Mouse (Mus musculus) mouse embryonic stem cell (cell line): ENCODE results near the gene Sncg.

Experiments used
- in situ Hi-C, 2 experiments: fragments of 300-500 bp; cut with MboI; formaldehyde crosslinking; loops; 1 replicate in 1 of 2; 3 replicates in 1 of 2; pipeline ENCODE4 v1.14.3; 2019 to 2020; ENCODE audit warnings: low sequenced_read_pairs in 2 of 2, low pct_unique_long_range_greater_than_20kb in 1 of 2, mixed read lengths in 1 of 2; ENCODE audit not compliant: unreplicated experiment in 1 of 2

Sncg gene

GRCm38 (mm10) chr14:34374577-34374976 lies at the start of gene Sncg:
TSS of gene Sncg (minus strand) at chr14:34374789.
- in situ Hi-C loops, result no loop called here

- in situ Hi-C loops, result loop anchor here in 1 of 2 experiments (25.0 kb wide), 1 partner anchor 309 kb away; the partner anchor contains the start of gene A630023A22Rik
Observed at GRCm38 (mm10) chr14:34421078-34421477, 46.5 kb upstream of the Sncg start.

DNA sequence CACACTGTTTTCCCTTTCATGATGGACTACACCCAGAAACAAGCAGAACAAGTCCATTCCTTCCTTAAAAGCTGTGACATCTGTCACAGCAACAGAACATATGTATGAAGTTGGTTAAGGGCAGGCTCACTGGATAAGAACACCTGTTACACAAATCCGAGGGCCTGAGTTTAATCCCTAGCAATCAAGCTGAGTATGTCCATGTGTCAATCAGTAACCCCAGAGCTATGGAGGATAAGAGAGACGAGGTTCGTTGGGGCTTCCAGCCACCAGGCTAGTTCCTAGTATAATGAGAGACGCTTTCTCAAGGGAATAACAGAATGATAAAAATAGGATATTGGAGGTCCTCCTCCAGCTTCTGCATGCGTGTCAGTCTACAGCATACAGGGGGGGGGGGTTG lies 42.9 kb upstream of the Sncg start:
- in situ Hi-C loops, result loop anchor here in 1 of 2 experiments (25.0 kb wide), 1 partner anchor 305 kb away; the partner anchor contains the start of gene A630023A22Rik

- in situ Hi-C loops, result loop anchor here in 1 of 2 experiments (25.0 kb wide), 1 partner anchor 305 kb away; the partner anchor contains the start of gene A630023A22Rik
Observed at GRCm38 (mm10) chr14:34416946-34417345, 42.4 kb upstream of the Sncg start.

DNA sequence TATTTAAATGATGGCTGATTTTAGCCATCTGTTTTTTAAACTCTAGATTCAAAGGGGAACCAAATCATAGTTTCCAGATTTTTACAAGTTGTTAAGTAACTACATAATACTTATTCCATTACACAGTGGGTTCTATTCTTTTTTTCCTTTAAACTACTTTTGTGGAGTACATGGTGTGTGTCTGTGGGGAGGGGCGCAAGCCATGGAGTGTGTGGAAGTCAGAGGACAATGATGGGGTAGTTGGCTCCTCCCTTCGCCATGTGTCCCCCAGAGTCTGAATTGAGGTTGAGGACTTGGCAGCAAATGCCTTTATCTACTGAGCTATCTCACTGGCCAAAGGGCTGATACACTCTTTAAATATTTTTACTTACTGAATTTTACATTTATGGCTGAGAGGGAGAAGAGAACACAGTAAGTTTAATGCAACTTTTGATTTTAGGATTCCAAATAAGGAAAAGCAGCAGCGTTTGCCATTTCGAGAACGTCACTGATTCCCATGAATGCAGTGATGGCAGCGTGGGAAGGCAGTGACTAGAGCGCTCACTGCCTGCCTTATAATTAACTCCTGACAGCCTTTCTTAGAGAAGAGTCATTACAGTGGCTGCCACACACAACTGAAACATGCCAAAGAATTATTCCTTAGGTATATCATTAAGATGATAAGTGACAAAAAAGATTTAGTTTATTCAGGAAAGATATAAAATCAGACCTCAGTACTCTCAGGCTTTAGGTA lies 37.7 kb upstream of the Sncg start:
- in situ Hi-C loops, result loop anchor here in 1 of 2 experiments (25.0 kb wide), 1 partner anchor 300 kb away; the partner anchor contains the start of gene A630023A22Rik

GRCm38 (mm10) chr14:34410716-34411115 lies 36.1 kb upstream of the Sncg start:
- in situ Hi-C loops, result loop anchor here in 1 of 2 experiments (25.0 kb wide), 1 partner anchor 298 kb away; the partner anchor contains the start of gene A630023A22Rik

DNA sequence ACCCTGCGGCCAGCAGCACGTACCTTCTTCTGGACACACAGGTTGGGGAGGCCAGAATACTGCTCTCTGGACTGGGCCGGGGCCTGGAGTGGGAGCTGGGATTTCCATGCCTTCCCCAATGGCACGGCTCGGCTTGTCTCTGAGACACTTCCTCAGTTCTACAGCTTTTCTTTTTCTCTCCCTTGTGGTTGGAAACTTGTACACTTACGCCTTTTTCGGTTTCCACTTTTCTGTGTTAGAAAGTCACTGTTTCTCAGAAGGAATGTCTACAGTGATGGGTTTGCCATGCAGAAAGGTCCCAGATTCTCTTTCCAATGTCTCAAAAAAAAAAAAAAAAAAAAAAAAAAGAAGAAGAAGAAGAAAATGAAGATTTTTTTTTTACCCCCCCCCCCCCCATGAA lies 28.8 kb upstream of the Sncg start:
- in situ Hi-C loops, result loop anchor here (10.0 to 25.0 kb wide), 2 partner anchors 291 to 299 kb away; partner anchors contain the start of gene A630023A22Rik (in 2 of the 2)

- in situ Hi-C loops, result loop anchor here (10.0 to 25.0 kb wide), 2 partner anchors 291 to 298 kb away; partner anchors contain the start of gene A630023A22Rik (in 2 of the 2)
Observed at GRCm38 (mm10) chr14:34402871-34403270, 28.3 kb upstream of the Sncg start.

DNA sequence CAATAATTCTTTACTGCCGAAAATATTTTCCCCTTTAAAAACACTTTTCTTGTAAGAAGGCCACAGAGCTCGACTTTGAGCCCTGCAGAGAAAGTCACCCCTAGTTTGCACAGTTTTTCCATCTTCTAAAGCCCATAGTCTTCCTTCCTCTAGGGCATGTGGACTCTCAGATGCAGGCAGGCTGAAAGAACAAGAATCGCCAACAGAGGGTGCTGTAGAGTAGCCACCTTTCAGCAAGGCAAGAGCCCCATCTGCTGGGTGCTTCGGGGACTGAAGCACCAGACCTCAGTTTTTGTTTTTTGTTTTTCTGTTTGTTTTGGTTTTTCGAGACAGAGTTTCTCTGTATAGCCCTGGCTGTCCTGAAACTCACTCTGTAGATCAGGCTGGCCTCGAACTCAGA lies 26.5 kb upstream of the Sncg start:
- in situ Hi-C loops, result loop anchor here (10.0 to 25.0 kb wide), 2 partner anchors 289 to 296 kb away; partner anchors contain the start of gene A630023A22Rik (in 2 of the 2)

DNA sequence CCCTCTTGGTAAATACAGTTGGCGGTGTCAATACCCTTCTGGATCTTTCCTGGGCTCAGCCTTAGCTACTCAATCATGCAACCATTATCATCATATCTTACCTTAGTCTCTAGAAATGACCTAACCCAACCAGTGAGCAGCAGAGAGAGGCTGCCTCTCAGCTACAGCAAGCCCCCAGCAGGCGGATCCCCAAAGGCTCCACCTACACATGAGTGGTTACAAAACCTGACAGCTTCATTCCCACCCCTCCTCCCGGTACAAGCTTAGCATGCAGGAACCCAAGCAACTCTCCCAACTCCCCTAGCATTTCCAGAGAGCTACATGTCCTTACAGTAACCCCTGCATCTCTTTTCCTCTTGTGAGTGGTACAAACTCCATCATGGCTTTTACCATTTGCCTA lies 25.4 kb upstream of the Sncg start:
- in situ Hi-C loops, result loop anchor here (10.0 to 25.0 kb wide), 2 partner anchors 288 to 295 kb away; partner anchors contain the start of gene A630023A22Rik (in 2 of the 2)

DNA sequence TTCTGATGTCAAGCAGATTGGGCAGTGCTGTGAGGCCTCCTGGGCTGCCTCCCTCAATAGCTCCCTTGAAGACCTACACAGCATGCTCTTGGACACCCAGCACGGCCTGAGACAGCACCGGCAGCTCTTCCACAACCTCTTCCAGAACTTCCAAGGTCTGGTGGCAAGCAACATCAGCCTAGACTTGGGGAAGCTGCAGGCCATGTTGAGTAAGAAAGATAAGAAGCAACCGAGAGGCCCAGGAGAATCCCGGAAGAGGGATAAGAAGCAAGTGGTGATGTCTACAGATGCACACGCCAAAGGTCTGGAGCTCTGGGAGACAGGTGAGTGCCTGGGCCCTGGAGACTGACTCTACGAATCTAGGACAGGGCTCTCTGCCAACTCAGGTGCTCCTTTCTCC lies 24.7 kb upstream of the Sncg start:
- in situ Hi-C loops, result loop anchor here in 1 of 2 experiments (10.0 kb wide), 1 partner anchor 164 kb away; no protein-coding TSS in a partner anchor

DNA sequence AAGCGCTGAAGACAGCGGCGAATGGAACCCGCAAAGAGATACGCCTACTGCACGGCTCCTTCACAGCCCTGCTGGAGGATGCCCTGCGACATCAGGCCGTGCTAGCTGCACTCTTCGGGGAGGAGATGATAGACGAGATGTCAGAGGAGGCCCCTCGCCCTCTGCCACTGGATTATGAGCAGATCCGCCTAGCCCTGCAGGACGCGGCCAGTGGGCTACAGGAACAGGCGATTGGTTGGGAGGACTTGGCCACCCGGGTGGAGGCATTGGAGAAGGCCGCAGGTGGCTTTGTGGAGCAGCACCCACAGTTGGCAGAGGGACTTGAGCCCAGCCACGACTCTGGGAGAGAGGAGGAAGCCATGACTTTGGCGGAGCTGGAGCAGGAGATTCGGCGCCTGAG lies 24.3 kb upstream of the Sncg start:
- in situ Hi-C loops, result loop anchor here in 1 of 2 experiments (10.0 kb wide), 1 partner anchor 164 kb away; no protein-coding TSS in a partner anchor

DNA sequence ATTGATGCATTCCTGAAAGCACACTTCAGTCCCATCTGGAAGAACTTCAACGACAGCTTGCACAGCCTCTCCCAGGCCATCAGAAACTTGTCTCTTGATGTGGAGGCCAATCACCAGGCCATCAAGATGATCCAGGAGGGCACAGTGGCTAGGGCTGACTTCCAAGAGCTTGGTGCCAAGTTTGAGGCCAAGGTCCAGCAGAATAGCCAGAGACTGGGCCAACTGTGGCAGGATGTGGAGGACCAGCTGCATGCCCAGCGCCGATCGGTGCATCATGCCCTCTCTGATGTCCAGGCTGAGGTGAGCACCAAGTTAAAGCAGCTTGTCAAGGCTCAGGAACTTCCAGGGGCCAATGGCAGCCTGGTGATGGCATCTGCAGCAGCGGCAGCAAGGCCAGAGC lies 23.3 kb upstream of the Sncg start:
- in situ Hi-C loops, result loop anchor here in 1 of 2 experiments (10.0 kb wide), 1 partner anchor 163 kb away; no protein-coding TSS in a partner anchor

DNA sequence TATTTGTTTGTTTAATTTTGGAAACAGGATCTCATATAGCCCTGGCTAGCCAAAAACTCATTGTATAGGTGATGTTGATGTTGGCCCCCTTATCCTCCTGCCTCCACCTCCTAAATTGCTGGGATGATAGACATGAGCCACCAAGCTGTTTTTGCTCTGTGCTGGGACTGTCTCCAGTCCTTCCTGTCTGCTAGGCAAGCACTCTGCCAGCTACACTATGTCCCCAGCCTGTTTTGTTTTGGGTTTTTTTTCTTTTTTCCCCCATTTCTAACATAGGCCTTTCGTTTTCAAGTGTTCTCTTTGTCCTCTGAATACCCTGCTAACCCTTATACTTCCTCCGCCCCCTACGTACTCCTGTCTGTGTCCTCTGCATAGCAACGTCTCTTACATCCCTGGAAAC lies 18.7 kb upstream of the Sncg start:
- in situ Hi-C loops, result loop anchor here in 1 of 2 experiments (10.0 kb wide), 1 partner anchor 158 kb away; no protein-coding TSS in a partner anchor

DNA sequence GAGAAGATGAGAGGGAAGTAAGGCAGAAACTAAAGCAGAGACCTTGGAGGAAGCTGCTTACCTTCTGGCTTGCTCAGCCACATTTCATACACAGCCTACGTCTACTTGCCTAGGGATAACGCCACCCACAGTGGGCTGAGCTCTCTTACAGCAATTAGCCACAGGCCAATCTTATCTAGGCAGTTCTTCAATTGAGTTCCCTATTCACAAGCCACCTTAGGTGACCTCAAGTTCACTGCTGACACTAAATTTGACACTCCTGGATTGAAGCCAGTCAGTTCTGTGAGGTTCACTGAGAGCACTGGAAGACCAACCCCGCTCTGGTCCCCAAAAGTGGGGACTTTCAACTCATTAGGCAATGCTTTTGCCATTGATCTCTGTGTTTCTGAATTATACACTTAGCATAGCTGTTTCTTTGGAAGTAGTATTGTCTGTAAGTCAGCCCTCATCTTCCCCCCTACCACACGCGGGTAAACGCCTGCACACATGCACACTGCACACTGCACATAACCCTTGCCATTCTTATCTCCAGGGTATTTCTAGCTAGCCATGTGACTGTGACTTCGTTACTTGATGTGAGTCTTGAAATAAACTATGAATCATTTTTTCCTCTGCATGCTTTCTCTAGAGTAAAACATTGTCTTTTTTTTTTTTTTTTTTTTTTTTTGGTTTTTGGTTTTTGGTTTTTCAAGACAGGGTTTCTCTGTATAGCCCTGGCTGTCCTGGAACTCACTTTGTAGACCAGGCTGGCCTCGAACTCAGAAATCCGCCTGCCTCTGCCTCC lies 8.5 kb upstream of the Sncg start:
- in situ Hi-C loops, result no loop called here

DNA sequence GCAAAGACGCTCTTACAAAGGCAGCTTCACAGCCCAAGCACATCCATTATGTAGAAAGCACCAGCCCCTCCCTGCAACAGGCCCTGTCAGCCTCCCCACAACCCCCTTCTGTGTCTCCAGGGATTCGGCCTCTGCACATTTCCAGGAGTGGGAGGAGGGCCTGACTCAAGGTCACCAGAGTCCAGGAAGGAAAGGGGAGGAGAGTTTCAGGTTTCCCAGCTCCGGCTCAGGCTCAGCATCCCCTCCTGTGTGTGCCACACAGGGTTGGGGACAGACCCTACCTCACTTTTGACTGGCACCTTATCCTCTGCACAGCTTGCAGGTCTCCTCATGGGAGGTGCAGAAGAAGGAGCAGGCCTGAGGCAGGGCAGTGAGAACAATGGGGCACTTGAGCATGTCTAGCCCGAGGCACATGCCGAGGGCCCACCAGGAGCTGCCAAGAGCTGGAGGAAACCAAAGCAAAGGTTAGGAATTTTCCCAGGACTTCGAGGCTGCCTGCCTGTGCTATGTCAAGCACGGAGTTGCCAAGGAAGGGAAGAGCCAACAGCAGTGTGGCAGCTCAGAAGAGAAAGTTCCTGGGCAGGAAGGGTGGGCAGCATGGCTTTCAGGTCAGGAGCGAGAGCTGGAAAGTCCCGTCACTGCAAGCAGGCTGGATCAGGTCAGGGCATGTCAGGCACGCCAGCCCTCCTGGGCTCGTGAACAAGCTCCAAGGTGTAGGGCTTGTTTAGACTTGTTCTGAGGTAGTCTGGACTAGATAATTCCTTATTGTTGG lies 4.2 kb upstream of the Sncg start:
- in situ Hi-C loops, result no loop called here

- in situ Hi-C loops, result no loop called here
Observed at GRCm38 (mm10) chr14:34377121-34377520, 2.5 kb upstream of the Sncg start.

GRCm38 (mm10) chr14:34375941-34376340 lies 1.4 kb upstream of the Sncg start:
- in situ Hi-C loops, result no loop called here
